24 mouse cellular contexts compared by ENCODE assay signal in genomic region chr6:64671010-64671409, GRCm38 (mm10). TPM values are rescaled to one million over a fixed set of nuclear protein-coding genes. Genes with fewer than 3 reads are reported as not detected.
"Had no signal": no experiment of that assay in that cellular context is flagged by ENCODE, and none has a peak within 500 bp of the region (broad histone marks: within the 10 kb centered on the region; RNA-seq: fewer than 3 reads in every experiment).

No protein-coding gene starts in this region.

- H3K36me3 ChIP-seq: lung, embryonic 15.5 days; midbrain, embryonic 13.5 days; midbrain, embryonic 15.5 days; neural tube, embryonic 12.5 days; stomach, embryonic 15.5 days had no signal

- H3K4me1 ChIP-seq: lung, embryonic 15.5 days; megakaryocyte, embryonic 14.5 days; midbrain, embryonic 13.5 days; midbrain, embryonic 15.5 days; neural tube, embryonic 12.5 days; stomach, embryonic 15.5 days had no signal

- H3K4me2 ChIP-seq: lung, embryonic 15.5 days; midbrain, embryonic 11.5 days; midbrain, embryonic 13.5 days; midbrain, embryonic 15.5 days; neural tube, embryonic 12.5 days; stomach, embryonic 15.5 days had no signal

- H3K4me3 ChIP-seq: lung, embryonic 15.5 days; megakaryocyte, embryonic 14.5 days; midbrain, embryonic 13.5 days; midbrain, embryonic 15.5 days; neural tube, embryonic 12.5 days; stomach, embryonic 15.5 days had no signal

- H3K9ac ChIP-seq: lung, embryonic 15.5 days; midbrain, embryonic 13.5 days; midbrain, embryonic 15.5 days; neural tube, embryonic 12.5 days; stomach, embryonic 15.5 days had no signal

- H3K27ac ChIP-seq: lung, embryonic 15.5 days; macrophage; midbrain, embryonic 13.5 days; midbrain, embryonic 15.5 days; neural tube, embryonic 12.5 days; stomach, embryonic 15.5 days; stomach, postnatal 0 days had no signal

- ATAC-seq: lung, postnatal 0 days; midbrain, embryonic 13.5 days; midbrain, embryonic 15.5 days had no signal

- H3K9me3 ChIP-seq: lung, embryonic 15.5 days; megakaryocyte, embryonic 14.5 days; midbrain, embryonic 13.5 days; midbrain, embryonic 15.5 days; neural tube, embryonic 12.5 days; stomach, embryonic 15.5 days had no signal

- DNase-seq: lung, adult 2 months; lung, postnatal 14 days; lung, postnatal 36 days; right cerebral cortex, postnatal 14 days; thymus, adult 2 months; thymus, postnatal 25 days; thymus, postnatal 4 days had no signal

- H3K27me3 ChIP-seq: lung, embryonic 15.5 days; megakaryocyte, embryonic 14.5 days; midbrain, embryonic 13.5 days; midbrain, embryonic 15.5 days; neural tube, embryonic 12.5 days; stomach, embryonic 15.5 days had no signal

RNA-seq across cellular contexts. Expression of gene Atoh1, which starts 57.9 kb away (rescaled TPM):
- total RNA-seq: megakaryocyte progenitor cell, adult 5-6 weeks; monocyte, adult 5-6 weeks; neutrophil, adult 5-6 weeks had no signal
- polyA plus RNA-seq: lung, adult 2 months; lung, embryonic 15.5 days; lung, postnatal 0 days; macrophage; midbrain, postnatal 0 days; spleen, adult 2 months; testis, adult 2 months; urinary bladder, adult 2 months had no signal
